Mouse (Mus musculus) MEL (cell line): ENCODE measurements around the gene Serpinb1a. TPM values are rescaled to one million over a fixed set of nuclear protein-coding genes. Genes with fewer than 3 reads are reported as not detected.

Source experiments
- DNase-seq: peaks from one replicate; pipeline ENCODE4 v3.0.0; 2011; ENCODE audit warnings: low read depth, low spot score
- H3K27ac ChIP-seq: 2 replicates; pipeline ENCODE4 v1.5.1; 2012; ENCODE audit warnings: low read depth, mild to moderate bottlenecking, control low read depth, low read length, moderate library complexity; ENCODE audit not compliant: control insufficient read depth
- H3K27me3 ChIP-seq, 2 experiments: fragments of 150-350 bp in 1 of 2; sonication (generic) in 1 of 2; 2 replicates each; pipeline ENCODE4 v1.6.1; 2012; ENCODE audit warnings: low read length in 2 of 2, mild to moderate bottlenecking in 2 of 2, improper control_type of control experiment in 1 of 2, moderate library complexity in 1 of 2; ENCODE audit not compliant: insufficient read depth in 2 of 2, control insufficient read depth in 1 of 2
- H3K36me3 ChIP-seq, 2 experiments: 2 replicates each; pipeline ENCODE4 v1.6.1; 2012 to 2014; ENCODE audit warnings: low read length in 2 of 2, improper control_type of control experiment in 1 of 2, inconsistent platforms in 1 of 2, mild to moderate bottlenecking in 1 of 2; ENCODE audit not compliant: insufficient read depth in 2 of 2, control insufficient read depth in 1 of 2
- H3K4me1 ChIP-seq, 2 experiments: fragments of 150-350 bp in 1 of 2; sonication (generic) in 1 of 2; 2 replicates each; pipeline ENCODE4 v1.6.1; 2012; ENCODE audit warnings: low read length in 2 of 2, improper control_type of control experiment in 1 of 2, mild to moderate bottlenecking in 1 of 2; ENCODE audit not compliant: insufficient read depth in 2 of 2, control insufficient read depth in 1 of 2
- H3K4me3 ChIP-seq, 2 experiments: fragments of 150-350 bp in 1 of 2; sonication (generic) in 1 of 2; 2 replicates each; pipeline ENCODE4 v1.5.1; 2012; ENCODE audit warnings: low read depth in 2 of 2, low read length in 2 of 2, mild to moderate bottlenecking in 2 of 2, moderate library complexity in 2 of 2, control low read depth in 1 of 2, improper control_type of control experiment in 1 of 2; ENCODE audit not compliant: control insufficient read depth in 1 of 2, insufficient read depth in 1 of 2
- H3K79me2 ChIP-seq: 2 replicates; pipeline ENCODE4 v1.6.1; 2012; ENCODE audit warnings: mild to moderate bottlenecking, low read length, moderate library complexity; ENCODE audit not compliant: control insufficient read depth, poor library complexity, insufficient read depth
- H3K9ac ChIP-seq: 2 replicates; pipeline ENCODE4 v1.6.1; 2012; ENCODE audit warnings: low read depth, mild to moderate bottlenecking, control low read depth, low read length, moderate library complexity; ENCODE audit not compliant: control insufficient read depth, poor library complexity, severe bottlenecking
- H3K9me3 ChIP-seq: fragments of 150-350 bp; sonication (generic); replicated peaks from 2 replicates; pipeline ENCODE4 v1.6.1; 2012; ENCODE audit warnings: mild to moderate bottlenecking, low read length, improper control_type of control experiment, moderate library complexity; ENCODE audit not compliant: insufficient read depth
- CTCF ChIP-seq, 3 experiments: IDR thresholded peaks in 2 of 3; conservative IDR thresholded peaks in 1 of 3; 2 replicates each; pipeline ENCODE4 v1.5.1; 2011 to 2012; ENCODE audit warnings: low read length in 3 of 3, low read depth in 2 of 3, mild to moderate bottlenecking in 2 of 3, improper control_type of control experiment in 1 of 3, inconsistent platforms in 1 of 3, mixed read lengths in 1 of 3, moderate library complexity in 1 of 3; ENCODE audit not compliant: control insufficient read depth in 1 of 3, insufficient read depth in 1 of 3, poor library complexity in 1 of 3, severe bottlenecking in 1 of 3
- ELF1 ChIP-seq: IDR thresholded peaks from 2 replicates; pipeline ENCODE4 v1.6.1; 2014; ENCODE audit warnings: low read depth, mild to moderate bottlenecking, inconsistent platforms, low read length, improper control_type of control experiment, moderate library complexity
- EP300 ChIP-seq, 2 experiments: IDR thresholded peaks; 2 replicates each; pipeline ENCODE4 v1.6.1; 2011; ENCODE audit warnings: improper control_type of control experiment in 2 of 2, low read length in 2 of 2, low read depth in 1 of 2, mild to moderate bottlenecking in 1 of 2
- ETS1 ChIP-seq: IDR thresholded peaks from 2 replicates; pipeline ENCODE4 v1.6.1; 2012; ENCODE audit warnings: low read depth, mild to moderate bottlenecking, inconsistent platforms, low read length, improper control_type of control experiment, moderate library complexity
- HCFC1 ChIP-seq: IDR thresholded peaks from 2 replicates; pipeline ENCODE4 v1.6.1; 2012; ENCODE audit warnings: low read depth, mild to moderate bottlenecking, inconsistent platforms, low read length, improper control_type of control experiment, moderate library complexity
- JUND ChIP-seq: IDR thresholded peaks from 2 replicates; pipeline ENCODE4 v1.6.1; 2011; ENCODE audit warnings: low read depth, mild to moderate bottlenecking, improper control_type of control experiment, low read length
- MAFK ChIP-seq: IDR thresholded peaks from 2 replicates; pipeline ENCODE4 v1.6.1; 2011; ENCODE audit warnings: low read depth, mild to moderate bottlenecking, low read length, improper control_type of control experiment, borderline replicate concordance
- MAZ ChIP-seq: IDR thresholded peaks from 2 replicates; pipeline ENCODE4 v1.6.1; 2012; ENCODE audit warnings: low read depth, mild to moderate bottlenecking, inconsistent platforms, low read length, improper control_type of control experiment
- MEF2A ChIP-seq: IDR thresholded peaks from 2 replicates; pipeline ENCODE4 v1.6.1; 2014; ENCODE audit warnings: low read depth, mild to moderate bottlenecking, inconsistent platforms, low read length, improper control_type of control experiment; ENCODE audit not compliant: poor library complexity, insufficient replicate concordance, severe bottlenecking; ENCODE audit errors: extremely low read depth
- MXI1 ChIP-seq: IDR thresholded peaks from 2 replicates; pipeline ENCODE4 v1.6.1; 2011; ENCODE audit warnings: mild to moderate bottlenecking, low read depth, low read length, improper control_type of control experiment
- MYC ChIP-seq: IDR thresholded peaks from 2 replicates; pipeline ENCODE4 v1.6.1; 2011; ENCODE audit warnings: low read depth, mild to moderate bottlenecking, low read length, improper control_type of control experiment, moderate library complexity
- NELFE ChIP-seq: IDR thresholded peaks from 2 replicates; pipeline ENCODE4 v1.6.1; 2011; ENCODE audit warnings: low read depth, low read length, improper control_type of control experiment
- POLR2AphosphoS5 ChIP-seq: IDR thresholded peaks from 2 replicates; pipeline ENCODE4 v1.6.1; 2012; ENCODE audit warnings: low read depth, borderline replicate concordance, mild to moderate bottlenecking, inconsistent platforms, low read length, moderate library complexity, mixed read lengths
- RCOR1 ChIP-seq: IDR thresholded peaks from 2 replicates; pipeline ENCODE4 v1.6.1; 2012; ENCODE audit warnings: low read depth, mild to moderate bottlenecking, inconsistent platforms, low read length, improper control_type of control experiment
- SIN3A ChIP-seq: IDR thresholded peaks from 2 replicates; pipeline ENCODE4 v1.6.1; 2012; ENCODE audit warnings: low read length, improper control_type of control experiment, inconsistent platforms
- SMC3 ChIP-seq: IDR thresholded peaks from 2 replicates; pipeline ENCODE4 v1.6.1; 2011; ENCODE audit warnings: low read depth, low read length, improper control_type of control experiment
- TAL1 ChIP-seq: IDR thresholded peaks from 2 replicates; pipeline ENCODE4 v1.6.1; 2012; ENCODE audit warnings: mild to moderate bottlenecking, inconsistent platforms, low read length, moderate library complexity, mixed read lengths
- TBP ChIP-seq: IDR thresholded peaks from 2 replicates; pipeline ENCODE4 v1.8.0; 2011; ENCODE audit warnings: low read depth, low read length, improper control_type of control experiment
- UBTF ChIP-seq: IDR thresholded peaks from 2 replicates; pipeline ENCODE4 v1.6.1; 2012; ENCODE audit warnings: low read depth, mild to moderate bottlenecking, inconsistent platforms, low read length, improper control_type of control experiment, moderate library complexity, borderline replicate concordance; ENCODE audit not compliant: insufficient read depth
- ZNF384 ChIP-seq: IDR thresholded peaks from 2 replicates; pipeline ENCODE4 v1.6.1; 2012; ENCODE audit warnings: low read depth, mild to moderate bottlenecking, inconsistent platforms, low read length, improper control_type of control experiment
- polyA plus RNA-seq, 2 experiments: library from polyadenylated mRNA; stranded (reverse) in 1 of 2; unstranded in 1 of 2; fragments of >175 nt in 1 of 2; fragments of >200 nt in 1 of 2; gene quantifications; 2 replicates each; pipeline versions ENCODE4 v1.2.1 to v1.2.4; 2012; ENCODE audit warnings: low replicate concordance in 2 of 2, low read depth in 1 of 2; ENCODE audit not compliant: insufficient read length in 2 of 2, insufficient read depth in 1 of 2, missing spikeins in 1 of 2
- total RNA-seq: library from RNA; depleted of rRNA; stranded (reverse); fragments of 300-350 nt; gene quantifications from 2 replicates; pipeline ENCODE4 v1.2.3, GENCODE M21; 2012

Serpinb1a gene
- total and polyA plus RNA-seq, 3 experiments: 2.7 to 6.8 TPM; not detected in 1

DNA sequence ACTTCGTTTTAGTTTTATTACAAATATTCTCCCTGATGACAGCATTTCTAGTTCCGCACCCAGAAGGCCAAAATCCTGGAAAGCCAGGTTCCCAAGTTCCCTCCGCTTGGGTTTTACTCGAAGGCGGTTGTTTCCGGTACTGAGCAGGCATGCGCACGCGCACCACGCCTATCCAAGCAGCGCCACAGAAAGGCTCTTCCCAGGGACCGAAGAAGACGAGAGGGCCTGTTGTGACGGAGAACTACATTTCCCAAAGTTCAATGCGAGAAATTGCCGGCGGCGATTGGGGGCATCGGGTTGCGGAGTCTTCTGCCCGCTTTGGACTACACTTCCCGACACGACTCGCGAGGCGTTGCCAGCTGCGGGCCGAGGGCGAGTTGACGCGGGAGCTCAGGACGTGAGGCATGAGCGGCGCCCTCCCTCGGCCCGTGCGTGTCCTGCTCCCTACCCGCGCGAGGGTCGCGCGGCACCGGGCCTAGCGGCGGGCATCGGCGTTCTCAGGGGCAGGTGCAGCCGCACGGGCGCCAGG lies 49.2 kb downstream of the Serpinb1a start, which contains the start of gene Wrnip1 (continued):
- TF ChIP-seq EP300 (IDR thresholded peaks at IDR 0.05; ENCODE audit: low read depth in 1 of 2, low read length in 2 of 2) (no peak), JUND (no peak)

DNA sequence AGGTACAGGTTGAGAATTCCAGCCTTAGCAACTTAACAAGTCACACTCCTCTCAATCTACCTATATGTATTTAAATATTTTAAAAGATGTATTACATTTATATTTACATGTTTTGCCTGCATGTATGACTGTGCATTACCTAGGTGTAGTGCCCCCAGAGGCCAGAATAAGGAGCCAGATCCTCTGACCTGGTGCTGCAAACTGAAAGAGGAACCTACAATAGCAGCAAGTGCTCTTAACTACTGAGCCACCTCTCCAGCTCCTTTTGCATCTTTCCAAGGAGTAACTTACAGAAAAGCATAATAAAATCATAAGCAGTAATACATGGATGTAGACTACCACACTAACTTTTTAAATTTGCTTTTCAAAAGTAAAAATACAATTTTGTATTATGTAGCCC lies 50.1 kb downstream of the Serpinb1a start:
- Histone ChIP-seq H3K9ac (peak overlapping the region; percentile 62), H3K27ac (0 out of 2 replicates have a peak overlapping the region, but pooled peaks have one; percentile 17), H3K4me1 (peaks cover 2 to 13% of the 10 kb centered on the region in 2 experiments; a peak in 2 of 4 replicates), H3K4me3 (peak overlapping the region; percentile 53 to 65), H3K27me3 (peaks cover 0 to 1% of the 10 kb centered on the region in 2 experiments; a peak in 1 of 4 replicates), H3K9me3 (no peaks in the 10 kb centered on the region), H3K79me2 (peaks cover 24% of the 10 kb centered on the region), H3K36me3 (peaks cover 0 to 16% of the 10 kb centered on the region in 2 experiments)
- TF ChIP-seq MAFK (no peak), NELFE (0 out of 2 replicates have a peak, but pooled peaks have one; percentile 29), MYC (peak; percentile 61; the same call in 1 of the 2 replicates), TAL1 (no peak), ZNF384 (0 out of 2 replicates have a peak, but pooled peaks have one; percentile 12), RCOR1 (peak; percentile 20; the same call in 1 of the 2 replicates), EP300 (IDR thresholded peaks at IDR 0.05; ENCODE audit: low read depth in 1 of 2, low read length in 2 of 2) (0 out of 4 replicates have a peak, but pooled peaks of 1 of the 2 experiments have one; percentile 34), TBP (peak; percentile 65; the same call in 1 of the 2 replicates), SMC3 (no peak), HCFC1 (no peak; the same call in 1 of the 2 replicates), ETS1 (0 out of 2 replicates have a peak, but pooled peaks have one; percentile 26), MEF2A (no peak), MAZ (no peak), MXI1 (peak; percentile 51; the same call in 1 of the 2 replicates), ELF1 (no peak), JUND (no peak), CTCF (IDR thresholded peaks at IDR 0.05 in 2 of 3, conservative IDR thresholded peaks at IDR 0.05 in 1 of 3; ENCODE audit: control insufficient read depth in 1 of 3, insufficient read depth in 1 of 3, low read depth in 2 of 3, low read length in 3 of 3, poor library complexity in 1 of 3, severe bottlenecking in 1 of 3) (peak; percentile 44 to 71 (median 50); a peak in 5 of 6 replicates), SIN3A (peak; percentile 42), UBTF (no peak), POLR2AphosphoS5 (no peak)
- peak; percentile 90 for DNase-seq
